Mouse (Mus musculus): ENCODE results near the gene Slc38a4. TPM values are rescaled to one million over a fixed set of nuclear protein-coding genes. Genes with fewer than 3 reads are reported as not detected.

The Slc38a4 gene
- polyA plus RNA-seq, 1 experiment = 0.09 TPM

DNA sequence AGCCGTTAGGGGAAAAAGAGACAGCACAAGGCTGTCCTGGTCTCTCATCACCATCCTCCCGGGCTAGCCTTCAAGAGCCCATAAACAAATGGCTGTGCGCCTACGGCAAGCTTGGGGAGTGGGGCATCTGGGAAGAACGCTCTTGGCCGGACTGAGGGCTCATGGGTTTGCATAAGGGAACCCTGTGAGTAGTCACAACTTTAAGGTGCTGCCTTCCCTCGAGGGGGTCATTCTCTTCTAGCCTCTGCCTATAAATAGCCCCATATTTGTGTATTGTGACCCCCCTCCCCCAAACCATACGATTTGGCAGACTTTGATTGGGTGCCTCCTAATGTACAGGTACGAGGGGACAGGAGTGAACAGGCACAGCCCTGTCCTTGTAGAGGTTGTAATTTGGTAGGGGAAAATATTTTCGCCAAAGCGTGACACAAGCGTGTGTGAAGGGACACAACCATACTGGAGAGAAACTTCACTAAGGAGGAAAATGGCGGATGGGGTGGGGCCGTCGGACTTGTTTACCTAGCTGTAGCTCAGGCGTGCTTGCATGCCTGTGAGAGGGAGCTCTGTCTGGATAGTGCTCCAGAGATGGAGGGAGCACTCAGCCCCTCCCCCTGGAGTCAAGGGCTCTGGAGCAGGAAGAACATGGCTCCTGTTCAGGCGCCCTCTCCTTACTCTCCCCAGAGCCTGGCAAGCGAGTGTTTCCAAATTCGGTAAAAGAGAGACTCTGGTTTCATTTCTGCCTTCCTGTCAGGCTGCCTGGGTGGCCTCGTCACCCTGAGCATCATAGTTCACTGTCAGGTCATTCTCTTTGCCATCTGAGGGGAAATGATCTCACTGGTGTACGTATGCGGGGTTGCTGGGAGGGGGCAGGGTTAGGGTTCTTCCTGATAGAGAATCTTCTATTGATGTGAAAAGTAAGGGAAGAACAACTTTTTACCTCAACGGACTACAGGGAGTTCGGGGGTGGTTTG, 3.6 kb upstream of the Slc38a4 start:
- Histone ChIP-seq H3K27ac (ENCODE audit: insufficient read depth, low read length) (no peak overlapping the region), H3K27me3 (ENCODE audit: control insufficient read depth, insufficient read depth, low read length) (no peaks in the 10 kb centered on the region), H3K4me1 (ENCODE audit: control insufficient read depth, insufficient read depth, insufficient read length) (no peaks in the 10 kb centered on the region), H3K4me3 (ENCODE audit: extremely low read depth, insufficient read depth, insufficient read length) (no peak overlapping the region), H3K36me3 (ENCODE audit: control insufficient read depth, insufficient read depth, low read length) (no peaks in the 10 kb centered on the region)
- TF ChIP-seq POLR2A (IDR thresholded peaks at IDR 0.05; ENCODE audit: low read depth, low read length) (no peak), CTCF (IDR thresholded peaks at IDR 0.05; ENCODE audit: extremely low read depth, insufficient read depth, insufficient read length, insufficient replicate concordance) (no peak)
- no peak for DNase-seq (ENCODE audit: low read depth in 1 of 2, low spot score in 2 of 2)
- WGBS = 84% methylated on average over 24 of the region's 24 CpGs

DNA sequence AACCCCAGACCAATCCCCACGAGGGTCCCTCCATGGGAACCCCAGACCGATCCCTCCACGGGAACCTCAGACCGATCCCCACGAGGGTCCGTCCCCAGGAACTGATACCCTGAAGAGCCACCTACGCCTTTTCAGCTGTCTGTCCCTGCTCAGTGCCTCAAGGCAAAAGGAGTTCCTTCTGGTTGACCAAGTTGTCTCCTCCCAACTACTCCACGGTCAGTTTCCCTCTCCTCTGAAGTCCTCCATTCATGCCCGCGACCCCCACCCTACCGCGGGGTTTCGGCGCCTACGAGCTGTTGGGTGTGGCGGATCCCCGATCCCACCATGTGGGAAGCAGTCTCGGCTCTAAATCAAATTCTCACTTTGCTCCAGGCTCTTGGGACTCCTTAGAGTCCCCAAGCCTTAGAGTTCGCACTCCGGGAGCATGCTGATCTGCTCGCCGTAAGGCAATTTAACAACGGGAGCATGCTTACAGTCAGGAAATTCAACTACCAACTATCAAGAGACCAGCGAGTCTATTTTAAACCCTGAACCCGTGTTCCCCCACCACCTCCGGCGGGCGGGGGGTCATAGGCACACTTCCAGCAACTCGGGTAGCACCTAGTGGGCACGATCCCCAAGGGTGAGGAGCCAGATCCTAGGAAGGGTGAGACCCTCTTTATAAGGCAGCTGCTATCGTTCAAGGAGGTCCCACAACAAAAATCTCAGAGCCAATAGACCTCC, 828 bp downstream of the Slc38a4 start:
- TF ChIP-seq CTCF (IDR thresholded peaks at IDR 0.05; ENCODE audit: extremely low read depth, insufficient read depth, insufficient read length, insufficient replicate concordance) (no peak), POLR2A (IDR thresholded peaks at IDR 0.05; ENCODE audit: low read depth, low read length) (no peak)
- H3K4me1 ChIP-seq (ENCODE audit: control insufficient read depth, insufficient read depth, insufficient read length) = no peaks in the 10 kb centered on the region
- H3K27me3 ChIP-seq (ENCODE audit: control insufficient read depth, insufficient read depth, low read length) = no peaks in the 10 kb centered on the region
- H3K27ac ChIP-seq (ENCODE audit: insufficient read depth, low read length) = no peak overlapping the region
- H3K36me3 ChIP-seq (ENCODE audit: control insufficient read depth, insufficient read depth, low read length) = no peaks in the 10 kb centered on the region
- DNase-seq (ENCODE audit: low read depth in 1 of 2, low spot score in 2 of 2) = no peak
- no peak overlapping the region for H3K4me3 ChIP-seq (ENCODE audit: extremely low read depth, insufficient read depth, insufficient read length)
- WGBS = 52% methylated on average over 31 of the region's 31 CpGs

- no peaks in the 10 kb centered on the region for H3K36me3 ChIP-seq (ENCODE audit: control insufficient read depth, insufficient read depth, low read length)
- no peaks in the 10 kb centered on the region for H3K27me3 ChIP-seq (ENCODE audit: control insufficient read depth, insufficient read depth, low read length)
- no peak overlapping the region for H3K4me3 ChIP-seq (ENCODE audit: extremely low read depth, insufficient read depth, insufficient read length)
- 55% methylated on average over 15 of the region's 15 CpGs for WGBS
- DNase-seq (ENCODE audit: low read depth in 1 of 2, low spot score in 2 of 2) = no peak
- no peak overlapping the region for H3K27ac ChIP-seq (ENCODE audit: insufficient read depth, low read length)
- TF ChIP-seq POLR2A (IDR thresholded peaks at IDR 0.05; ENCODE audit: low read depth, low read length) = no peak
- TF ChIP-seq CTCF (IDR thresholded peaks at IDR 0.05; ENCODE audit: extremely low read depth, insufficient read depth, insufficient read length, insufficient replicate concordance) = no peak
- no peaks in the 10 kb centered on the region for H3K4me1 ChIP-seq (ENCODE audit: control insufficient read depth, insufficient read depth, insufficient read length)
Measured at GRCm38 (mm10) chr15:97054131-97054530, 1.6 kb downstream of the Slc38a4 start.

DNA sequence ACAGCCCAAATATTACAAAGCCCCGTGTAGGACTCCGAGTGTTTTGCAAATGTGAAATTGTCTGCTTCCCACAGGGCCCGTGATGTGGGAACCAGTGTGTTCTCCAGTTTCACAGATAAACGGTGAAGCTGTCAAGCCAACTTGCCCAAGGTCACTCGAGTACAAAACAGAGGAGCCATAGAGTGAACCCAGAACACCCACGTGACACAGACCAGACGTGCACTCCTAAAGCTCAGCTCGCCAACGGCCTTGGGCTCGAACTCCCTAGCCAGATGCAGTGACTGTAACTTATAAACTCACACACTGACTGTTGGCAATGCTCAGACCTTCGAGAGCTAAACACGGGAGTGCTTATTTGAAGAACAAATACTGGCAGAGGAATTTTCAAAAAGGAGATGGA, 5.3 kb downstream of the Slc38a4 start:
- Histone ChIP-seq H3K27ac (ENCODE audit: insufficient read depth, low read length) (no peak overlapping the region), H3K36me3 (ENCODE audit: control insufficient read depth, insufficient read depth, low read length) (no peaks in the 10 kb centered on the region), H3K4me1 (ENCODE audit: control insufficient read depth, insufficient read depth, insufficient read length) (no peaks in the 10 kb centered on the region), H3K4me3 (ENCODE audit: extremely low read depth, insufficient read depth, insufficient read length) (no peak overlapping the region), H3K27me3 (ENCODE audit: control insufficient read depth, insufficient read depth, low read length) (no peaks in the 10 kb centered on the region)
- no peak for TF ChIP-seq CTCF (IDR thresholded peaks at IDR 0.05; ENCODE audit: extremely low read depth, insufficient read depth, insufficient read length, insufficient replicate concordance)
- TF ChIP-seq POLR2A (IDR thresholded peaks at IDR 0.05; ENCODE audit: low read depth, low read length) = no peak
- 90% methylated on average over 12 of the region's 12 CpGs for WGBS
- DNase-seq (ENCODE audit: low read depth in 1 of 2, low spot score in 2 of 2) = no peak

- no peak overlapping the region for H3K27ac ChIP-seq (ENCODE audit: insufficient read depth, low read length)
- DNase-seq (ENCODE audit: low read depth in 1 of 2, low spot score in 2 of 2) = no peak
- 76% methylated on average over 10 of the region's 10 CpGs for WGBS
- no peaks in the 10 kb centered on the region for H3K27me3 ChIP-seq (ENCODE audit: control insufficient read depth, insufficient read depth, low read length)
- no peaks in the 10 kb centered on the region for H3K4me1 ChIP-seq (ENCODE audit: control insufficient read depth, insufficient read depth, insufficient read length)
- no peak overlapping the region for H3K4me3 ChIP-seq (ENCODE audit: extremely low read depth, insufficient read depth, insufficient read length)
- TF ChIP-seq POLR2A (IDR thresholded peaks at IDR 0.05; ENCODE audit: low read depth, low read length) = no peak
- no peak for TF ChIP-seq CTCF (IDR thresholded peaks at IDR 0.05; ENCODE audit: extremely low read depth, insufficient read depth, insufficient read length, insufficient replicate concordance)
- H3K36me3 ChIP-seq (ENCODE audit: control insufficient read depth, insufficient read depth, low read length) = no peaks in the 10 kb centered on the region
Measured at GRCm38 (mm10) chr15:97050011-97050410, 5.7 kb downstream of the Slc38a4 start.

GRCm38 (mm10) chr15:97049281-97049841, 6.4 kb downstream of the Slc38a4 start:
- no peak for TF ChIP-seq CTCF (IDR thresholded peaks at IDR 0.05; ENCODE audit: extremely low read depth, insufficient read depth, insufficient read length, insufficient replicate concordance)
- TF ChIP-seq POLR2A (IDR thresholded peaks at IDR 0.05; ENCODE audit: low read depth, low read length) = no peak
- Histone ChIP-seq H3K4me3 (ENCODE audit: extremely low read depth, insufficient read depth, insufficient read length) (no peak overlapping the region), H3K4me1 (ENCODE audit: control insufficient read depth, insufficient read depth, insufficient read length) (no peaks in the 10 kb centered on the region), H3K36me3 (ENCODE audit: control insufficient read depth, insufficient read depth, low read length) (no peaks in the 10 kb centered on the region), H3K27me3 (ENCODE audit: control insufficient read depth, insufficient read depth, low read length) (no peaks in the 10 kb centered on the region), H3K27ac (ENCODE audit: insufficient read depth, low read length) (no peak overlapping the region)
- 85% methylated on average over 11 of the region's 11 CpGs for WGBS
- DNase-seq (ENCODE audit: low read depth in 1 of 2, low spot score in 2 of 2) = no peak
